Mouse (Mus musculus) neural tube, embryonic 10.5 days (tissue): ENCODE results near the gene Pabpn1l.
A peak's percentile ranks its signal among the peaks of the same experiment; 100 is the strongest.
"Not testable (repeated sequence)": the region's sequence is repeated elsewhere in the genome, so short reads cannot be mapped to it uniquely, and the experiment has no call there.

Experiments used
- DNase-seq: peaks from one replicate; pipeline ENCODE4 v3.0.0-alpha.2; 2017; ENCODE audit warnings: low spot score; ENCODE audit errors: extremely low spot score

The Pabpn1l gene

DNA sequence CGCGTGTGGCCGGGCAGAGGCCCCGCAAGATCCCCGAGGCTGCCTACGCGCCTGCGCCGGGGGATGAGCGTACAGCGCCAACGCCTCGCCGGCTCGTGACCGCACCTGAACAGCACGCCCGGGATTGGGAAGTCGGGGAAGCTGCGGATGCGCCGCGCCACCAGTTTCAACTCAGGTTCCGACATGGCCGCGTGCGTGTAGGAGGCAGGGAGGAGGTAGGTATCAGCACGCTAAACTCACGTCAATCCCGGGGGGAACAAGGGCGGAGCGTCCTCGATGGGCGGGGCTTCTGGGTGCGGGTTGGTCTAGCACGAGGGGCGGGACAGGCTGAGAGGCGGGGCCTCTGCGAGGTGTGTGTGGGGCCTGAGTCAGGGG lies 45.9 kb downstream of the Pabpn1l start, which contains the start of gene Aprt:
Gene Aprt, minus strand, starts transcription at position 262 of the 375 bp plus-strand sequence.
- peak; percentile 91 for DNase-seq

DNA sequence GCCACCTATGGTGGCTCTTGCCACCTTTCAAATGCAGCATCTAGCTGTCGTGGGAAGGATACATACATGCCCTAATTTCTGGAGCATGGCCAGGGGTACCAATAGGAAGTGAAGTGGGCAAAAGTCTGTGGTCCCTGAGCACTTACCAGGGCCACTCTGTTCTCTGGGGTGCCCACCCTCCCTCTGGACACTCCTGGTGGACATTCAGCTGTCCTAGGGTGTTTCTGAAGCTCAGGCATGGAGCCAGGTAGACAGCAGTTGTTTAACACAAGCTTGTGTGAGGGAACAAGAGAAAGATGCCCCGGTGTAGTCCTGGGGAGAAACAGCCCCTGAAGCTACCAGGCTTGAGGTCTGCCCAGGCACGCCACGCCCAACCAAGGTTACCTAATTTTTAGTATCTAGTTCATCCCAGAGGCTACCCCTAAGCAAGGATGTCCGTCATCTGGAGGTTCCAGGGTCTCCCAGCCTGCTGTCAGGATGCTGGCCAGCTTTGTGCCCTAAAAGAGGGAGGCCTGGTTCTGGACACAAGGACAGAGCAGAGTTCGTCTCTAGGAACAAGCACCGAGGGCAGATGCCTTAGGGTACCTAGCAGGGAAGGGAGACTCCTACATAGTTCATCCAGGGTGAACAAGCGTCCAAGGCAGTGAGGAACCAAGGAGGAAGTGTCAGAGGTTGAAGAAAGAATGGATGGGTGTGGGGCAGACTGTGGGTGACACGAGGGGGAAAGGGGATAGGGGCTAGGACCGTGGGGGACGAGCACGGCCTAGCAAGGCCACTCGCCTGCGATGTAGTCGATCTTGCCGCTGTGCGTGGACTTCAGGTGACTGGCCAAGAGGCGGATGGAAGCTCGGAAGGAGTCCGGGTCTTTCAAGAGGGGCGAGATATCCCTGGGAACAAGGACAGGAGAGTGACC lies 46.5 kb downstream of the Pabpn1l start:
- no peak for DNase-seq

DNA sequence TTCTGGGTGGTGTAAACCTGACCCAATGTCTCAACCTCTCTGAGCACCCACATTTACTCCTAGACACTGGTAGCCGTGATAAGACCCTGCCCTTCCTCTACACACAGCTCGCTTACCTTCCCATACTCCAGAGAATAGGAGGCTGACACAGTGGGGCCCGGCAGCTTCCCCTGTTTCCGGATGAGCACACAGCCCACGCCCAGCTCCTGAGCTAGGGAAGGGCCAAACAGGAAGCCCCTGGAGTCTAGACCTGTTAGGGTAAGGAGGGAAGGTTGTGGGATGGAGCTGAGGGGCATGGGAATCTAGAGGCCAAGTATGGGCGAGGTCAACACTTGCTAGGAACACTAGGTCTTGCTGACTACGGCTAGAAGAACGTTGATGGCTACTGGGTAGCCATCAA lies 47.3 kb downstream of the Pabpn1l start:
- DNase-seq = no peak

DNA sequence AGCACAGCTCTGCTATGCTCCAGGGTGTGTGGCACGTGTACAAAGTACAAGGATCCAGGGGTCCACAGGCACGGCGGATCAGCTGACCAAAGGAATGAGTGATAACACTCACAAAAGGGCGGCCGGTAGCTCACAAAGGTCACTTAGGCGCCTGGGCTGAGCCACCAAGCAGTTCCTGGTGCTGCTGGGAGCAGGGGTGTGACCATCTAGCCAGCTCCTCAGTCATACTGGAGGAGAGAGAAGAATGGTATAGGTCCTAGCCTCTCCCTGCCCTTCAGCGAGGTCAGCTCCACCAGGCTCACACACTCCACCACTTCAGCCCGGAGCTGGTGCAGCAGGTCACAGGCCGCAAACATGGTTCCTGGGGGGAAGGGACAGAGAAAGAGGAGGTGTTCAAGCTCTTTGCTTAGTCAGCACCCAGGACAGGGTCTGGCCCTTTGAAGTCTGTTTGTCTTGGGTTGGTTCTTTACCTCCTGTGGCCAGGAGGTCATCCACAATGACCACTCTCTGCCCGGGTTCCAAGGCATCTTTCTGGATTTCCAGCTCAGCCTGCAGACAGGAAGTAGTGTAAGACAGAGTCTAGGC lies 47.8 kb downstream of the Pabpn1l start:
- DNase-seq = no peak

DNA sequence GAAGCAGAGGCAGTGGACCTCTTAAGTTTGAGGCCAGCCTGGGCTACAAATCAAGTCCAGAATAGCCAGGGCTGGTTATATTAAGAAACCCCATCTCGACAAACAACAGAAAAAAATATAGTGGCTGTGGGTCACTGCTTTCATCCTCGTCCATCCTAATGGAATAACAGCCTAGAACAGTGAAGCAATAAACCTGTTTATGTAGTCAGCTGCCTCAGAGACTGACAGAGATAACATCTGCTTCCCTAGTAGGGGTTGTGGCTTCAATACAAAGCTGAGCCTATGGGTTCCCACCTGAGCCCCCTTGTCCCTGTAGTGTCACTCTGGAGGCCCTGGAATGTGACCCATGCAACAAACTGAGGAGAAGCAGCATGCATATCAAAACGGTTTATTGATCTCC lies 48.3 kb downstream of the Pabpn1l start:
- DNase-seq = no peak

DNA sequence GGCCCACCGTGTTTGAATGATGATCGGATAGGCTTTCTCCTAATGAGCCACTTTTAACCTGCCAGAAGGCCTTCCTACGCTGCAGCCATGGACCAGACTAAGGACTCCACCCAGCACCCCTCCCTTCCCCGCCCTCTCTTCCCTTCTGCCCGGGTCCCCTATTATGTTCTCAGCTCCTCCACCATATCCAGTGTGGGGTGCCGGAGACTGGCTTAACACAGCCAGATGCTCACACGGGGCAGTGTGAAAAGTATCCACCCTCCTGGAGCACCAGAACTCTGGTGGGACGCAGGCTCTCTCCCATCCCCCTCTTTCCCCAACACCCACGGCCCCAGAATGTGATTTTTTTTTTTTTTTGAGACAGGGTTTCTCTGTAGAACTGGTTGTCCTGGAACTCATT lies 49.0 kb downstream of the Pabpn1l start:
- DNase-seq = no peak

DNA sequence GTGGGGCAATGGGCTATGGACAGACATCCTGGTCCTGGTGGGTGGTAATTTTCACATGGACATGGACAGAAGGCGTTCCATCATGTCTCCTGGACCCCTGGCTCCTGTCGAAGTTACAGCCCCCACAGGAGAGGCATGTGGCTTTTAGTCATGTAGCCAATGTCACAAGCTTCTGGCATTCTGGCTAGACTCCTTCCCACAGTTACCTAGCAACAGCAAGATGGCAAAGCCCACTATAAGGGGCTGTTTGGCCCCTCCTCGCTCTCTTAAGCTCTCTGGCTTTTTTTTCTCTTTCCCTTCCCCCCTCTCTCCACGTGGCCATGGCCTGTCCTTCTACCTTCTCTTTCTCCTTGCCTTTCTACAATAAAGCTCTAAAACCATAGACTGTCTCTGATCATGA lies 49.4 kb downstream of the Pabpn1l start:
- not testable (repeated sequence) for DNase-seq

DNA sequence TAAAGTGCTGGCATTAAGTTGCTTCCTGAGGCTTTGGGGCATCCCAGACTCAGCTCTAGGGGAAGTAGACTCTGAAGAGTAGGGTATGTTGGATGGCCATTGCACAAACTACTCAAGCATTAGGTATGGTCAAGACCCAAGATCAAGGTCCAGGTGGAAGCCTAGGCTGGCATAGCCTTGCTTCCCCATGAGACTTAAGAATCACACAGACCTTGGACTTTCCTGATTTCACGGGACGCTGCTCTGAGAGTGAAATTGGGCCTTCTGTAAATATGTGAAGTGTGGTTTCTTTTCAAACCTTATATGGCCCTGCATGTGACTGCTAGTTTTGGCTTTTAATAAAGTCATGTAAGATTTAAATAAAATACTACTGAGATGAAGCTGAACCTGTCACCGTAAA lies 49.8 kb downstream of the Pabpn1l start:
- DNase-seq = no peak

DNA sequence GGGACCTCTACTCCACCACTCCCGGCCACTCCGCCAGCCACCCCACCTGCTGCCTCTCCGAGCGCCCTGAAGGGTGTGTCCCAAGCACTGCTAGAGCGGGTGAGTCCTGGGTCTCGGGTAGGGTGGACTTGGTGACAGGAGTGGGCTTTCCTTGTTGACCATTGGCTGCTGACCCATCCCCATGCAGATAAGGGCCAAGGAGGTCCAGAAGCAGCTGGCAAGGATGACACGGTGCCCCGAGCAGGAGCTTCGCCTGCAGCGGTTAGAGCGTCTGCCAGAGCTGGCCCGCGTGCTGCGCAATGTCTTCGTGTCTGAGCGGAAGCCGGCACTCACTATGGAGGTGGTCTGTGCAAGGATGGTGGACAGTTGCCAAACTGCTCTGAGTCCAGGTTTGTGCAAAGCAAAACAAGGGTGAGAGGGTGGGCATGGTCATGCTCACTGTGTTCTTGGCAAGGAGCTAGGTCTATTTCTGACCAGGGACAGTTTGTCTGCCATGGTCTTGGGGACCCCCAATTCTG lies 50.7 kb downstream of the Pabpn1l start:
- DNase-seq = no peak

DNA sequence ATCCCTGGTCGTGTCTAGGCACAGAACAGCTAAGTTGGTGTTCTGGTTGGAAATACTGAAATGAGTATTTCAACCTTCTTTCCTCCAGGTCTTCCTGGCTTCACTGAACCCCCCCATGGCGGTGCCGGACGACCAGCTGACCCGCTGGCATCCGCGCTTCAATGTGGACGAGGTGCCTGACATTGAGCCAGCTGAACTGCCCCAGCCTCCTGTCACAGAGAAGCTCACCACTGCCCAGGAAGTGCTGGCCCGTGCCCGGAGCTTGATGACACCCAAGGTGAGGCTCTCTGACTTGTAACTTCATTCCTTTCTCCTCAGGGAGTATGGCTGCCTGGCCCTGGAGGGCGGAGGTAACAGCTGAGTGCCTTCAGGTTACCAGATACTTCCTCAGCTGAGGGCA lies 51.4 kb downstream of the Pabpn1l start:
- DNase-seq = no peak

DNA sequence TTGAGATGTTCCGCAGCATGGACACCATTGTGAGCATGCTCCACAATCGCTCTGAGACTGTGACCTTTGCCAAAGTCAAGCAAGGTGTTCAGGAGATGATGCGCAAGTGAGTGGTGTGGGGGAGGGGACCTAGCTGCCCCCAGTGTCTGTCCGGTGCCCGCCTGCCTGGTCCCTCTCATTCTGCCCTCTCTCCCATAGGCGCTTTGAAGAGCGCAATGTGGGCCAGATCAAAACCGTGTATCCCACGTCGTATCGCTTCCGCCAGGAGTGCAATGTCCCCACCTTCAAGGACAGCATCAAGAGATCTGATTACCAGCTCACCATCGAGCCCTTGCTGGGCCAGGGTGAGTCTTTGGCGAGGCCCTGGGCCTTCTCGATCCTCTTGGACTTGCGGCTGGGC lies 52.5 kb downstream of the Pabpn1l start:
- DNase-seq = no peak
